Mouse (Mus musculus) right cerebral cortex, postnatal 10 days (tissue): ENCODE results near the gene Klf8.
A peak's percentile ranks its signal among the peaks of the same experiment; 100 is the strongest.
"Not testable (repeated sequence)": the region's sequence is repeated elsewhere in the genome, so short reads cannot be mapped to it uniquely, and the experiment has no call there.

Experiments
- DNase-seq, 2 experiments: peaks; one replicate each; pipeline ENCODE4 v3.0.0; 2021; ENCODE audit warnings: low spot score in 2 of 2

Klf8 gene

GRCm38 (mm10) chrX:153237304-153237919 is at the start of gene Klf8:
Gene Klf8, plus strand, starts transcription at chrX:153237466.
- DNase-seq = peak; percentile 46

GRCm38 (mm10) chrX:153199185-153199584 is 38.1 kb upstream of the Klf8 start:
- not testable (repeated sequence) for DNase-seq

GRCm38 (mm10) chrX:153211101-153211500 is 26.2 kb upstream of the Klf8 start:
- no peak for DNase-seq

- DNase-seq = no peak
These were observed 6.0 kb upstream of the Klf8 start for GRCm38 (mm10) chrX:153231240-153231639.

- no peak for DNase-seq
These were observed 4.0 kb upstream of the Klf8 start for GRCm38 (mm10) chrX:153233255-153233654.

GRCm38 (mm10) chrX:153237920-153238504 is 746 bp downstream of the Klf8 start:
- DNase-seq = peak; percentile 33 to 42

GRCm38 (mm10) chrX:153254256-153254655 is 17.0 kb downstream of the Klf8 start:
- no peak for DNase-seq

- DNase-seq = peak; percentile 54 to 74
These were observed 18.2 kb downstream of the Klf8 start for GRCm38 (mm10) chrX:153255504-153255903.

GRCm38 (mm10) chrX:153282185-153282584 is 44.9 kb downstream of the Klf8 start:
- DNase-seq = no peak

- no peak for DNase-seq
These were observed 74.1 kb downstream of the Klf8 start for GRCm38 (mm10) chrX:153311356-153311755.

- no peak for DNase-seq
These were observed 85.8 kb downstream of the Klf8 start for GRCm38 (mm10) chrX:153323105-153323504.

- not testable (repeated sequence) for DNase-seq
These were observed 96.9 kb downstream of the Klf8 start for GRCm38 (mm10) chrX:153334140-153334539.

GRCm38 (mm10) chrX:153359331-153360215 is 122.3 kb downstream of the Klf8 start:
- DNase-seq = peak; percentile 37 to 45

GRCm38 (mm10) chrX:153360216-153360590 is 122.9 kb downstream of the Klf8 start:
- DNase-seq = peak; percentile 35 to 36

GRCm38 (mm10) chrX:153360666-153361269 is 123.5 kb downstream of the Klf8 start:
- peak in 1 of 2 experiments; percentile 27 for DNase-seq

- DNase-seq = peak; percentile 50 to 51
These were observed 129.5 kb downstream of the Klf8 start for GRCm38 (mm10) chrX:153366754-153367153.

GRCm38 (mm10) chrX:153369780-153370179 is 132.5 kb downstream of the Klf8 start:
- DNase-seq = no peak

- no peak for DNase-seq
These were observed 137.8 kb downstream of the Klf8 start for GRCm38 (mm10) chrX:153375105-153375504.

GRCm38 (mm10) chrX:153381753-153382152 is 144.5 kb downstream of the Klf8 start:
- DNase-seq = no peak

GRCm38 (mm10) chrX:153389291-153389690 is 152.0 kb downstream of the Klf8 start:
- DNase-seq = peak in 1 of 2 experiments; percentile 31

GRCm38 (mm10) chrX:153417067-153417466 is 179.8 kb downstream of the Klf8 start:
- no peak for DNase-seq

- peak; percentile 20 to 29 for DNase-seq
These were observed 196.5 kb downstream of the Klf8 start for GRCm38 (mm10) chrX:153433659-153434293.
